Mouse (Mus musculus): ENCODE measurements around the gene Vwa3b. TPM values are rescaled to one million over a fixed set of nuclear protein-coding genes. Genes with fewer than 3 reads are reported as not detected.

Gene Vwa3b
- polyA plus RNA-seq, 1 experiment, result 0.04 TPM

DNA sequence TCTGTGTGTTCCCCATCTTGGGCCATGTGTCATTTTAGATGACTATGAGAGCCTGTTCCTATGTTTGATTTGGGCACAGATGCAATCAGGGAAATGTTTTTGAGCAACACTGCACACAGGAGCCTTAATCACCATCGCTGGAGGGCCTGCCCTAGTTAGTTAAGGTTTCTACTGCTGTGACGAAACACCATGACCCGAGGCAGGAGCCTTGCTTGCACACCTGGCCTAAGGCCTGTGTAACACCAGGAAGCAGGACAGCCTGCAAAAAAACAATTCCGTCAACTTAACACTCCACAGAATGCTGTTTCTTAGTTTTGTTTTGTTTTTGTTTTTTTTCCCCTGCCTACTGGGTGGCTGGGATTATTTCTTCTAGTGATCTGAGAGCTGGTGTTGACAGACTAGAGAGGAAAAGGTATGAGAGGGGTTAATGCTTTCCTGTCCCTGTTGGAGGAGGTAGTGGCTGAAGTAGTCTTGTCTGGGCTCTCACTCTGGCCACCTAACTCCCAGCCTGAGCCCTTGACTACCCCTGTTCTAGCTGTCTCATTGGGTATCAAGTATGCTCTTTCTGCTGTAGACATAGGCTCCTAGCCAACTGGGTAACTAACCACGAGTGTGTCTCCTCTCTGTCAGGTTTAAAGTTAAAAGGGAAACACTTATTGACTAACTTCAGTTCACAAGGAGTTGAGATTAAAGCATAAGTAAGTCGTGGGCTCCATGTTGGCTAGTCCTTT is 30.6 kb downstream of the Vwa3b start:
- WGBS, result 64% methylated on average over 6 of the region's 6 CpGs
- no peak for TF ChIP-seq CTCF (IDR thresholded peaks at IDR 0.05; ENCODE audit: extremely low read depth, insufficient read length, insufficient replicate concordance, low read depth, low read length)

GRCm38 (mm10) chr1:37060856-37061255 is 34.5 kb downstream of the Vwa3b start:
- no peak overlapping the region for H3K4me3 ChIP-seq (ENCODE audit: low read depth, low read length)
- TF ChIP-seq POLR2A (IDR thresholded peaks at IDR 0.05; ENCODE audit: low read depth, low read length), result no peak
- no peak for TF ChIP-seq CTCF (IDR thresholded peaks at IDR 0.05; ENCODE audit: extremely low read depth, insufficient read length, insufficient replicate concordance, low read depth, low read length)
- H3K27ac ChIP-seq (ENCODE audit: insufficient read depth, low read depth, low read length), result no peak overlapping the region
- H3K4me1 ChIP-seq (ENCODE audit: control insufficient read depth, insufficient read depth, insufficient read length, low read length), result no peaks in the 10 kb centered on the region
- H3K27me3 ChIP-seq (ENCODE audit: control insufficient read depth, insufficient read depth, low read length), result no peaks in the 10 kb centered on the region
- H3K36me3 ChIP-seq (ENCODE audit: control insufficient read depth, insufficient read depth, low read length), result no peaks in the 10 kb centered on the region
- WGBS, result 72% methylated on average over 5 of the region's 5 CpGs

More for the DNA sequence above, 30.6 kb downstream of the Vwa3b start:
- Histone ChIP-seq H3K4me3 (ENCODE audit: low read depth, low read length) (no peak overlapping the region), H3K4me1 (ENCODE audit: control insufficient read depth, insufficient read depth, insufficient read length, low read length) (peaks cover 2% of the 10 kb centered on the region; the same call in 1 of the 2 replicates), H3K36me3 (ENCODE audit: control insufficient read depth, insufficient read depth, low read length) (no peaks in the 10 kb centered on the region), H3K27me3 (ENCODE audit: control insufficient read depth, insufficient read depth, low read length) (no peaks in the 10 kb centered on the region), H3K27ac (ENCODE audit: insufficient read depth, low read depth, low read length) (no peak overlapping the region)

GRCm38 (mm10) chr1:37063053-37063452 is 36.7 kb downstream of the Vwa3b start:
- TF ChIP-seq POLR2A (IDR thresholded peaks at IDR 0.05; ENCODE audit: low read depth, low read length), result no peak
- Histone ChIP-seq H3K27ac (ENCODE audit: insufficient read depth, low read depth, low read length) (no peak overlapping the region), H3K4me3 (ENCODE audit: low read depth, low read length) (no peak overlapping the region), H3K36me3 (ENCODE audit: control insufficient read depth, insufficient read depth, low read length) (no peaks in the 10 kb centered on the region), H3K27me3 (ENCODE audit: control insufficient read depth, insufficient read depth, low read length) (no peaks in the 10 kb centered on the region), H3K4me1 (ENCODE audit: control insufficient read depth, insufficient read depth, insufficient read length, low read length) (no peaks in the 10 kb centered on the region)
- 90% methylated on average over 5 of the region's 5 CpGs for WGBS

DNA sequence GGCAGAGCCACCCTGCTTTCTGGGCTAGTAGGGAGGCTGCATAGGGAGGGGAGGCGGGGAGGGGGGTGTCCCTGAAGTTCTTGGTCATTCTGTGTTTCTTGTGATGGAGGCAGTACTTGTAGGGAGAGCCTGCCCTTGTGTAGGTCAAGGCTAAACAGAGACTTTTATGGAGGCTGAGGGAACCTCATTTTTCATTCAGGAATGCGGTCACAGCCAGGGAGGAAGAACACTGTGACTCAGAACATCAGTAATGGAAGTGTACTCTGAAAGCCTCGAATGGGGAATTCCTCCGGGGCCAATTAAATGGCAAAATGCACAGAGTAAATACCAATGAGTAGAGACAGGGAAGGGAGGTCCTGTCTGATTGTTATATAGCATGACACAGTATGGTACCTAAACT is 37.4 kb downstream of the Vwa3b start:
- WGBS, result 69% methylated on average over 4 of the region's 4 CpGs
- H3K4me3 ChIP-seq (ENCODE audit: low read depth, low read length), result no peak overlapping the region
- H3K4me1 ChIP-seq (ENCODE audit: control insufficient read depth, insufficient read depth, insufficient read length, low read length), result no peaks in the 10 kb centered on the region
- H3K27me3 ChIP-seq (ENCODE audit: control insufficient read depth, insufficient read depth, low read length), result no peaks in the 10 kb centered on the region
- H3K27ac ChIP-seq (ENCODE audit: insufficient read depth, low read depth, low read length), result no peak overlapping the region
- H3K36me3 ChIP-seq (ENCODE audit: control insufficient read depth, insufficient read depth, low read length), result no peaks in the 10 kb centered on the region
- TF ChIP-seq POLR2A (IDR thresholded peaks at IDR 0.05; ENCODE audit: low read depth, low read length) (no peak), CTCF (IDR thresholded peaks at IDR 0.05; ENCODE audit: extremely low read depth, insufficient read length, insufficient replicate concordance, low read depth, low read length) (no peak)

GRCm38 (mm10) chr1:37065658-37066412 is 39.4 kb downstream of the Vwa3b start:
- Histone ChIP-seq H3K36me3 (ENCODE audit: control insufficient read depth, insufficient read depth, low read length) (no peaks in the 10 kb centered on the region), H3K4me1 (ENCODE audit: control insufficient read depth, insufficient read depth, insufficient read length, low read length) (no peaks in the 10 kb centered on the region), H3K27me3 (ENCODE audit: control insufficient read depth, insufficient read depth, low read length) (no peaks in the 10 kb centered on the region), H3K4me3 (ENCODE audit: low read depth, low read length) (no peak overlapping the region), H3K27ac (ENCODE audit: insufficient read depth, low read depth, low read length) (no peak overlapping the region)
- TF ChIP-seq CTCF (IDR thresholded peaks at IDR 0.05; ENCODE audit: extremely low read depth, insufficient read length, insufficient replicate concordance, low read depth, low read length), result no peak
- no peak for TF ChIP-seq POLR2A (IDR thresholded peaks at IDR 0.05; ENCODE audit: low read depth, low read length)
- WGBS, result 83% methylated on average over 11 of the region's 11 CpGs

DNA sequence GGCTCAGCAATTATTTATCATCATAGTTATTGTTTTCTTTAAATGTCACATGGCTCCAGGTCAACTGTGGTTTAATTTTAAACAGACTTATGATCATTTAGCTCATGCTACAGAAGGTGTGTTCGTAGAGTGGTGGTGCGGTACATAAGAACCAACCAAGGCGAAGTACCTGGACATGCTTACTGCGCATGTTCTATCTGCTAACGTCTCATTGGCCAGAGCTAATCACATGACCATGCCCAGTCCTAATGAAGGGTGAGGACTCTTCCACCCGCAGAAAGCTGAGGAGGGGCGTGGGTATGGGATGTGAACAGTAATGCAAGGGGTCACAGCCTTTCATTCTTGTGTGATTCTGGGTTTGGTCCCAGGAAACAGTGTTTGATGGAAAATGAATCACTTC is 49.4 kb downstream of the Vwa3b start:
- no peaks in the 10 kb centered on the region for H3K36me3 ChIP-seq (ENCODE audit: control insufficient read depth, insufficient read depth, low read length)
- no peaks in the 10 kb centered on the region for H3K4me1 ChIP-seq (ENCODE audit: control insufficient read depth, insufficient read depth, insufficient read length, low read length)
- no peaks in the 10 kb centered on the region for H3K27me3 ChIP-seq (ENCODE audit: control insufficient read depth, insufficient read depth, low read length)
- H3K4me3 ChIP-seq (ENCODE audit: low read depth, low read length), result no peak overlapping the region
- TF ChIP-seq CTCF (IDR thresholded peaks at IDR 0.05; ENCODE audit: extremely low read depth, insufficient read length, insufficient replicate concordance, low read depth, low read length) (no peak), POLR2A (IDR thresholded peaks at IDR 0.05; ENCODE audit: low read depth, low read length) (no peak)
- WGBS, result 91% methylated on average over 7 of the region's 7 CpGs
- H3K27ac ChIP-seq (ENCODE audit: insufficient read depth, low read depth, low read length), result no peak overlapping the region

DNA sequence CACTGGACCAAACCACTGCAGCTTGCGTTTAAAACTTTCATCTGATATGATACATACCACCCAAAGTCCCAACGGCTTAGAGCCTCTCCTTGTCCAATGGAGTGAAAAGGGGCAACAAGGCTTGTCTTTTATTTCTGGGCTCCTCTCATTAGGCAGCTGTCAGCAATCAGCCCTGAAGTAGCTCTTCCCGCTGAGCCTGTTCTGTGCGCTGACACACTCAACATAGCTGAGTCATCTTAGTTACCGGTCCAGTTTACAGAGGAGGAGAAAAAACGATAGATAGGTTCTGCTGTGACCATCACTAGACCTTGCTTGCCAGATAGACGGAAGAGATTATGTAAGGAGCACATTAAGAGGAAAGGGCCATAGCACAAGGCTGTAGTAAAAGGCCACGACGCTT is 50.9 kb downstream of the Vwa3b start:
- peaks cover 1% of the 10 kb centered on the region; the same call in 1 of the 2 replicates for H3K4me1 ChIP-seq (ENCODE audit: control insufficient read depth, insufficient read depth, insufficient read length, low read length)
- TF ChIP-seq CTCF (IDR thresholded peaks at IDR 0.05; ENCODE audit: extremely low read depth, insufficient read length, insufficient replicate concordance, low read depth, low read length), result no peak
- TF ChIP-seq POLR2A (IDR thresholded peaks at IDR 0.05; ENCODE audit: low read depth, low read length), result no peak
- WGBS, result 70% methylated on average over 9 of the region's 9 CpGs
- no peaks in the 10 kb centered on the region for H3K27me3 ChIP-seq (ENCODE audit: control insufficient read depth, insufficient read depth, low read length)
- no peaks in the 10 kb centered on the region for H3K36me3 ChIP-seq (ENCODE audit: control insufficient read depth, insufficient read depth, low read length)
- H3K4me3 ChIP-seq (ENCODE audit: low read depth, low read length), result no peak overlapping the region
- no peak overlapping the region for H3K27ac ChIP-seq (ENCODE audit: insufficient read depth, low read depth, low read length)
